Mouse (Mus musculus): ENCODE measurements around the gene Ccdc54. TPM values are rescaled to one million over a fixed set of nuclear protein-coding genes. Genes with fewer than 3 reads are reported as not detected.

Gene Ccdc54
- not detected in 2 replicates for polyA plus RNA-seq (2015; fragmentation: Nextera tagmentation; extraction: Ambion mirVana)

- Histone ChIP-seq H3K27me3 (no peaks in the 10 kb centered on the region), H3K4me3 (replicated peaks) (no peak within 1 kb of the TSS), H3K4me2 (no peak within 1 kb of the TSS), H3K9ac (no peak within 1 kb of the TSS), H3K4me1 (replicated peaks) (no peaks in the 10 kb centered on the region), H3K36me3 (replicated peaks) (no peaks in the 10 kb centered on the region), H3K27ac (replicated peaks) (no peak within 1 kb of the TSS), H3K9me3 (replicated peaks) (no peaks in the 10 kb centered on the region)
- ATAC-seq (ENCODE audit: insufficient read depth): no peak
Measured at GRCm38 (mm10) chr16:50591054-50591453, at the start of gene Ccdc54. Gene Ccdc54 (minus strand): TSS chr16:50591154.

DNA sequence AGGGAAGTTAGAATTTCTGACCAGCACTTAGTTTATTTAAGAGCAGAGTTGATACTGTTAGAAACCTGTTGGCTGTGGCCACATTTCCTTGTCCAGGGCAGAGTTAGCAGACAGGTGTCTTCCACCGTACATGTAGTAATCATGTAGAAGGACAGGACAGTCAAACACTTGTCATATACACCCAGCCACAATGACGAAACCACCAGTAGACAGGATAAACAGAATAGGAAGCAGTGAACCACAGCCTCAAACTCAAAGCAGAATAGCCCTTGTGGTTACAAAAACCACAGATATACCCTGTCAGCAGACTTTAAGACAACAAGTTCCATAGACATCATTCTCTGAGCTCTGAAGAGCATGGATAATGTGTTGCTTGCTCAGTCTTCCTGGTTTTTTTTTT lies 41.6 kb upstream of the Ccdc54 start:
- Histone ChIP-seq H3K27me3 (no peaks in the 10 kb centered on the region), H3K9ac (no peak overlapping the region), H3K27ac (replicated peaks) (no peak overlapping the region), H3K4me3 (replicated peaks) (no peak overlapping the region), H3K4me2 (no peak overlapping the region), H3K9me3 (replicated peaks) (no peaks in the 10 kb centered on the region), H3K36me3 (replicated peaks) (no peaks in the 10 kb centered on the region), H3K4me1 (replicated peaks) (no peaks in the 10 kb centered on the region)
- no peak for ATAC-seq (ENCODE audit: insufficient read depth)
- 19% methylated on average over 2 of the region's 2 CpGs for WGBS (ENCODE audit: insufficient replicate concordance)

GRCm38 (mm10) chr16:50615569-50615968 lies 24.6 kb upstream of the Ccdc54 start:
- H3K27me3 ChIP-seq: no peaks in the 10 kb centered on the region
- H3K9me3 ChIP-seq (replicated peaks): no peaks in the 10 kb centered on the region
- no peak for ATAC-seq (ENCODE audit: insufficient read depth)
- 61% methylated on average over 7 of the region's 7 CpGs for WGBS (ENCODE audit: insufficient replicate concordance)
- H3K9ac ChIP-seq: no peak overlapping the region
- H3K4me3 ChIP-seq (replicated peaks): no peak overlapping the region
- H3K36me3 ChIP-seq (replicated peaks): no peaks in the 10 kb centered on the region
- H3K27ac ChIP-seq (replicated peaks): no peak overlapping the region
- no peaks in the 10 kb centered on the region for H3K4me1 ChIP-seq (replicated peaks)
- H3K4me2 ChIP-seq: no peak overlapping the region

- no peaks in the 10 kb centered on the region for H3K4me1 ChIP-seq (replicated peaks)
- no peak overlapping the region for H3K27ac ChIP-seq (replicated peaks)
- no peak overlapping the region for H3K4me2 ChIP-seq
- 16% methylated on average over 4 of the region's 4 CpGs for WGBS (ENCODE audit: insufficient replicate concordance)
- H3K4me3 ChIP-seq (replicated peaks): no peak overlapping the region
- no peaks in the 10 kb centered on the region for H3K9me3 ChIP-seq (replicated peaks)
- no peaks in the 10 kb centered on the region for H3K36me3 ChIP-seq (replicated peaks)
- ATAC-seq (ENCODE audit: insufficient read depth): no peak
- H3K9ac ChIP-seq: no peak overlapping the region
- H3K27me3 ChIP-seq: no peaks in the 10 kb centered on the region
Measured at GRCm38 (mm10) chr16:50612944-50613343, 22.0 kb upstream of the Ccdc54 start.

DNA sequence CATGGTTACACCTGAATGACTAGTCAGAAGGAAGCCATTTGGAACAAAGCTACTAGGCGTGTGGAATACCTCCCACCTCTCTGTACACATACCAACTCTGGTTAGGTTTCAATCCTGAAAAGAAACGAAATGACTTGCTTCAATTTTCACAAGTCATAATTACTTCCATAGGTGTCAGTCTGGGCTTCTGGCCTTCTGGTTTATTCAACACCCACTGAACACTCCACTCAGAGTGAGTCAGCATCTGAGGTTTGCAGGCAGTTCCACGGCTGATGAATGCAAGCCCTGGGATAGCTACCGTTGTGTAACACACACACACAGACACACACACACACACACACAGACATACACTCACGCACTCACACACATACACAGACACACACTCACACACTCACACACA lies 19.6 kb upstream of the Ccdc54 start:
- H3K4me3 ChIP-seq (replicated peaks): no peak overlapping the region
- H3K4me2 ChIP-seq: no peak overlapping the region
- no peaks in the 10 kb centered on the region for H3K36me3 ChIP-seq (replicated peaks)
- no peak overlapping the region for H3K27ac ChIP-seq (replicated peaks)
- H3K9ac ChIP-seq: no peak overlapping the region
- H3K9me3 ChIP-seq (replicated peaks): no peaks in the 10 kb centered on the region
- no peak for ATAC-seq (ENCODE audit: insufficient read depth)
- 42% methylated on average over 5 of the region's 5 CpGs for WGBS (ENCODE audit: insufficient replicate concordance)
- no peaks in the 10 kb centered on the region for H3K27me3 ChIP-seq
- H3K4me1 ChIP-seq (replicated peaks): no peaks in the 10 kb centered on the region

DNA sequence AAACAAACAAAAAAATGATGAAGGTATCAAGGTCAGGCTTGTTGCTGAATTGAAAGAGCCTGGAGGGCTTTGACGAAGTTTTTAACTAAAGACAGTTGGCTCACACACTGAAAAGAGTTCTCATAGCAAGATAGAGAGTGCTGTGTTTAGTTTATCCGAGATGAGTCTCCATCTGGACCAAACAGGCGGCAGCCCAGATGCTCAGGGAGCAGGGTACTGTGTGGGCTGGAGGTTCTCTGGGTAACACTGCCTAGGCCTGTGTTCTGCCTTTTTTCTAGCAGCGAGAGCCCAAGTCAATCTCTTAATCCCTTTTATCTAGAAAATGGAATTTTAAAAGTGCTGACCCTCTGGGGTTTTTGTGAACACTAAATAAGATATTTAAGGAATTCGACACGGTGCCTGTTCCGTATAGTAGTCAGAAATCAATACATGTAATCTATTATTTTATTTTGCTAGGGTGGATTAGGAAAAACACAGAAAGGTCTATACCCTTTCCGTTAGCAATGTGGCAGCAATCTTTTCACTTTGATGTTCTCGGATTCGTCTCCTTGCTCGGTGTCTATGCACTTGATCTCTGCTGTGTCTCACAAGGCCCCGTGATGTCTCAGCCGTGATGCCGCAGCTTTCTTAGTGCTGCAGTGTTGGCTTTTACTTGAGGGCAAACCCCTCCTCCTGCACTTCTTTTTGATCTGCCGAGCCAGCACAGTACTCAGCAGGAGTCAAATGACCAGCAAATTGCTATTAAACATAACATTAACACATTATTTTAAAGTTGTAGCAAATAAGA lies 17.0 kb upstream of the Ccdc54 start:
- Histone ChIP-seq H3K9me3 (replicated peaks) (no peaks in the 10 kb centered on the region), H3K9ac (no peak overlapping the region), H3K4me2 (no peak overlapping the region), H3K27ac (replicated peaks) (no peak overlapping the region), H3K36me3 (replicated peaks) (no peaks in the 10 kb centered on the region), H3K27me3 (no peaks in the 10 kb centered on the region), H3K4me1 (replicated peaks) (no peaks in the 10 kb centered on the region), H3K4me3 (replicated peaks) (no peak overlapping the region)
- no peak for ATAC-seq (ENCODE audit: insufficient read depth)
- 60% methylated on average over 15 of the region's 15 CpGs for WGBS (ENCODE audit: insufficient replicate concordance)

DNA sequence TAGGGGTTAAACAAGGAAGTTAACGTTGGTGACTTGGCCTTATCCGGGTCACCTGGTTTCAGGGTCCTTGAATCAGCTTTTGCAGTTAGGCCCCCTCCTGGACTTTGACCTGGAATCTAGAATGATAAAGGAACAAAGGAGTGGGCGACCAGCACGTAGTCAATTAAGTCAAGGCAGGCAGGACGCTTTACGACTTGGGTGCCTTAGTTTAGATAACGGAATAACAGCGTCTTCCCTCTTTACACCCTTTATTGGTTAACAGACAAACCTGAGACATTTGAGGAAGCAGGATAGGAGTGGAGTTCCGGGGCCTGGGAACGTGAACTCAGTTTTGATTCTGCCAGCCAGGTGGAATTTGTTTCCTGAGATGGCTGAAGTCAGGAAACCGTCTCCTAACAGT lies 13.9 kb upstream of the Ccdc54 start:
- H3K9ac ChIP-seq: no peak overlapping the region
- no peak overlapping the region for H3K4me3 ChIP-seq (replicated peaks)
- 51% methylated on average over 11 of the region's 11 CpGs for WGBS (ENCODE audit: insufficient replicate concordance)
- ATAC-seq (ENCODE audit: insufficient read depth): no peak
- no peak overlapping the region for H3K4me2 ChIP-seq
- H3K36me3 ChIP-seq (replicated peaks): no peaks in the 10 kb centered on the region
- no peak overlapping the region for H3K27ac ChIP-seq (replicated peaks)
- H3K9me3 ChIP-seq (replicated peaks): no peaks in the 10 kb centered on the region
- H3K27me3 ChIP-seq: no peaks in the 10 kb centered on the region
- no peaks in the 10 kb centered on the region for H3K4me1 ChIP-seq (replicated peaks)

DNA sequence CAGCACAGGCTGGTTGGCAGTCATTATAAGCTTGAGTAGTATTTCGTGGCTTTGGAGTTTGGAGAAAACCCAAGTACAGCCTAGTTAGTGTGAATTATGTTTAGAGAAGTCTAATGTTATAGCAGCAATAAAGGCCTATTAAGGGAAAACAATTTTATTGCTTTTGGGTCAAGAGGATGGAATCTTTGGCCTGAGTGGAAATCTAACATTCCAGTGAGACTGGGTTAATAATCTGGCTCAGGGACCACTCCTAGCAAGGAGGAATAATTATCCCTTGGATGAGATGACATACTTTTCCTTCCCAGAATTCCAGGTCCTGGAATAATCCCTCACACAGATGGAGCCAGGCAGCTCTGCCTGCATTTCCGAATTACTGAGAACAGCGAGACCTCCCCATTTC lies 11.0 kb upstream of the Ccdc54 start:
- H3K27me3 ChIP-seq: no peaks in the 10 kb centered on the region
- 29% methylated on average over 3 of the region's 3 CpGs for WGBS (ENCODE audit: insufficient replicate concordance)
- H3K9ac ChIP-seq: no peak overlapping the region
- ATAC-seq (ENCODE audit: insufficient read depth): no peak
- H3K36me3 ChIP-seq (replicated peaks): no peaks in the 10 kb centered on the region
- H3K4me3 ChIP-seq (replicated peaks): no peak overlapping the region
- no peaks in the 10 kb centered on the region for H3K9me3 ChIP-seq (replicated peaks)
- no peaks in the 10 kb centered on the region for H3K4me1 ChIP-seq (replicated peaks)
- no peak overlapping the region for H3K27ac ChIP-seq (replicated peaks)
- H3K4me2 ChIP-seq: no peak overlapping the region

GRCm38 (mm10) chr16:50600665-50601064 lies 9.7 kb upstream of the Ccdc54 start:
- no peak for ATAC-seq (ENCODE audit: insufficient read depth)
- no peaks in the 10 kb centered on the region for H3K27me3 ChIP-seq
- H3K4me1 ChIP-seq (replicated peaks): no peaks in the 10 kb centered on the region
- 46% methylated on average over 3 of the region's 3 CpGs for WGBS (ENCODE audit: insufficient replicate concordance)
- H3K27ac ChIP-seq (replicated peaks): no peak overlapping the region
- no peak overlapping the region for H3K4me2 ChIP-seq
- no peak overlapping the region for H3K9ac ChIP-seq
- H3K36me3 ChIP-seq (replicated peaks): no peaks in the 10 kb centered on the region
- no peaks in the 10 kb centered on the region for H3K9me3 ChIP-seq (replicated peaks)
- H3K4me3 ChIP-seq (replicated peaks): no peak overlapping the region

GRCm38 (mm10) chr16:50596679-50597078 lies 5.7 kb upstream of the Ccdc54 start:
- H3K4me3 ChIP-seq (replicated peaks): no peak overlapping the region
- 22% methylated on average over 6 of the region's 6 CpGs for WGBS (ENCODE audit: insufficient replicate concordance)
- no peaks in the 10 kb centered on the region for H3K4me1 ChIP-seq (replicated peaks)
- no peak overlapping the region for H3K27ac ChIP-seq (replicated peaks)
- no peaks in the 10 kb centered on the region for H3K36me3 ChIP-seq (replicated peaks)
- no peaks in the 10 kb centered on the region for H3K9me3 ChIP-seq (replicated peaks)
- ATAC-seq (ENCODE audit: insufficient read depth): no peak
- no peak overlapping the region for H3K4me2 ChIP-seq
- no peaks in the 10 kb centered on the region for H3K27me3 ChIP-seq
- no peak overlapping the region for H3K9ac ChIP-seq

- 41% methylated on average over 4 of the region's 4 CpGs for WGBS (ENCODE audit: insufficient replicate concordance)
- H3K4me3 ChIP-seq (replicated peaks): no peak overlapping the region
- no peak overlapping the region for H3K4me2 ChIP-seq
- no peaks in the 10 kb centered on the region for H3K36me3 ChIP-seq (replicated peaks)
- H3K27ac ChIP-seq (replicated peaks): no peak overlapping the region
- no peaks in the 10 kb centered on the region for H3K4me1 ChIP-seq (replicated peaks)
- H3K9ac ChIP-seq: no peak overlapping the region
- H3K27me3 ChIP-seq: no peaks in the 10 kb centered on the region
- ATAC-seq (ENCODE audit: insufficient read depth): no peak
- no peaks in the 10 kb centered on the region for H3K9me3 ChIP-seq (replicated peaks)
Measured at GRCm38 (mm10) chr16:50596171-50596570, 5.2 kb upstream of the Ccdc54 start.

DNA sequence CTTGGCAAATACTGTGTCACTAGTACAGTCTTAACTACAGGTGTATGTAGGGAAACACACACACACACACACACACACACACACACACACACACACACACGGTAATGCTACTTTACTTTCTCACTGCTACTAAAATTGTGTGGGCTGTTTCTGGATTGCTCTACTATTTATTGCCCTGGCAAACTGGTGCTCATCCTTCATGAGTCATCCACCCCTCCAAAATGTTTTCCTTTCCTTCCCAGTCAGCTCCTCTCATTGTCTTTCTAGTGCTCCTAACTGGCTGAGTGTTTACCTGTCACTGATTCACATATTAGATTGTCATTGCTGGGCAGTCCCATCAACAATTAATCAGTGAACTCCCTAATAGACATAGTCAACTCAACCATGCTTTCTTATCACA lies 3.9 kb upstream of the Ccdc54 start:
- no peaks in the 10 kb centered on the region for H3K4me1 ChIP-seq (replicated peaks)
- WGBS (ENCODE audit: insufficient replicate concordance): 82% methylated on average over 1 of the region's 1 CpGs
- H3K27me3 ChIP-seq: no peaks in the 10 kb centered on the region
- H3K9ac ChIP-seq: no peak overlapping the region
- H3K9me3 ChIP-seq (replicated peaks): no peaks in the 10 kb centered on the region
- no peak overlapping the region for H3K4me3 ChIP-seq (replicated peaks)
- no peak for ATAC-seq (ENCODE audit: insufficient read depth)
- no peaks in the 10 kb centered on the region for H3K36me3 ChIP-seq (replicated peaks)
- no peak overlapping the region for H3K27ac ChIP-seq (replicated peaks)
- no peak overlapping the region for H3K4me2 ChIP-seq

Measured in liver, embryonic 15.5 days (tissue).